Mouse (Mus musculus): ENCODE results near the gene Zfp14. TPM values are rescaled to one million over a fixed set of nuclear protein-coding genes. Genes with fewer than 3 reads are reported as not detected.
A peak's percentile ranks its signal among the peaks of the same experiment; 100 is the strongest.

Gene Zfp14
- polyA plus RNA-seq, 3 experiments from 2014 or later, result 4.4 to 7.2 (median 5.8) TPM

- no peak for ATAC-seq
These were observed 23.8 kb downstream of the Zfp14 start for GRCm38 (mm10) chr7:30027331-30027730.

- no peak for ATAC-seq
These were observed 25.8 kb downstream of the Zfp14 start for GRCm38 (mm10) chr7:30025358-30025757.

GRCm38 (mm10) chr7:30023800-30024199 is 27.4 kb downstream of the Zfp14 start:
- no peak for ATAC-seq

GRCm38 (mm10) chr7:30023324-30023723 is 27.9 kb downstream of the Zfp14 start:
- ATAC-seq, result no peak

- ATAC-seq, result no peak
These were observed 31.6 kb downstream of the Zfp14 start for GRCm38 (mm10) chr7:30019543-30019942.

- no peak for ATAC-seq
These were observed 34.0 kb downstream of the Zfp14 start for GRCm38 (mm10) chr7:30017226-30017625.

GRCm38 (mm10) chr7:30012956-30013363 is 38.2 kb downstream of the Zfp14 start:
- ATAC-seq, result peak; percentile 68

- ATAC-seq, result no peak
These were observed 40.5 kb downstream of the Zfp14 start for GRCm38 (mm10) chr7:30010551-30011195.

- no peak for ATAC-seq
These were observed 41.7 kb downstream of the Zfp14 start for GRCm38 (mm10) chr7:30009321-30010085.

GRCm38 (mm10) chr7:30008020-30008690 is 43.0 kb downstream of the Zfp14 start:
- no peak for ATAC-seq

- no peak for ATAC-seq
These were observed 43.6 kb downstream of the Zfp14 start for GRCm38 (mm10) chr7:30007601-30008000.

- no peak for ATAC-seq
These were observed 50.6 kb downstream of the Zfp14 start for GRCm38 (mm10) chr7:30000601-30001000.

- no peak for ATAC-seq
These were observed 56.0 kb downstream of the Zfp14 start for GRCm38 (mm10) chr7:29995134-29995533.

- ATAC-seq, result no peak
These were observed 57.8 kb downstream of the Zfp14 start for GRCm38 (mm10) chr7:29993340-29993739.

- no peak for ATAC-seq
These were observed 58.5 kb downstream of the Zfp14 start for GRCm38 (mm10) chr7:29992698-29993097.

- no peak for ATAC-seq
These were observed 62.1 kb downstream of the Zfp14 start for GRCm38 (mm10) chr7:29989031-29989430.

GRCm38 (mm10) chr7:29987551-29987950 is 63.6 kb downstream of the Zfp14 start:
- ATAC-seq, result no peak

Other genes starting within 250 kb of the Zfp14 start
- gene Zfp790, start 235.3 kb downstream of the Zfp14 start, polyA plus RNA-seq (2017; shearing (Covaris generic)), result 10 to 100 TPM; 16.3 to 19.1 (median 16.9) TPM
- 1 to 10 TPM; 3.5 to 6.8 (median 4.8) TPM for gene Zfp940, start 197.7 kb downstream of the Zfp14 start, polyA plus RNA-seq (2017; shearing (Covaris generic))
- gene Zfp420, start 191.4 kb downstream of the Zfp14 start, polyA plus RNA-seq (2017; shearing (Covaris generic)), result 1 to 10 TPM; 2.7 to 9.2 (median 8.2) TPM
- 1 to 10 TPM; 5.8 to 8.4 (median 7.1) TPM for gene Zfp27, start 144.8 kb downstream of the Zfp14 start, polyA plus RNA-seq (2017; shearing (Covaris generic))
- 1 to 10 TPM in 1 of 3 experiments, under 1 TPM in 2; 0.63 to 1.0 (median 0.80) TPM for gene Zfp383, start 143.2 kb downstream of the Zfp14 start, polyA plus RNA-seq (2017; shearing (Covaris generic))
- 1 to 10 TPM; 3.8 to 4.7 (median 4.6) TPM for gene Zfp74, start 97.3 kb downstream of the Zfp14 start, polyA plus RNA-seq (2017; shearing (Covaris generic))
- gene Zfp568, start 67.4 kb downstream of the Zfp14 start, polyA plus RNA-seq (2017; shearing (Covaris generic)), result 1 to 10 TPM; 1.8 to 2.0 (median 2.0) TPM
- 10 to 100 TPM in 1 of 3 experiments, 1 to 10 TPM in 2; 4.6 to 10.9 (median 5.9) TPM for gene Zfp82, start 21.5 kb upstream of the Zfp14 start, polyA plus RNA-seq (2017; shearing (Covaris generic))
- 1 to 10 TPM in 2 of 3 experiments, under 1 TPM in 1; 0.87 to 3.9 (median 1.7) TPM for gene Gm26920, start 39.0 kb upstream of the Zfp14 start, polyA plus RNA-seq (2017; shearing (Covaris generic))
- gene Zfp566, start 39.1 kb upstream of the Zfp14 start, polyA plus RNA-seq (2017; shearing (Covaris generic)), result 10 to 100 TPM in 2 of 3 experiments, 1 to 10 TPM in 1; 7.2 to 14.5 (median 10.9) TPM
- gene Zfp260, start 43.4 kb upstream of the Zfp14 start, polyA plus RNA-seq (2017; shearing (Covaris generic)), result 10 to 100 TPM; 59.7 to 83.0 (median 70.5) TPM
- 10 to 100 TPM; 10.2 to 15.5 (median 15.1) TPM for gene Zfp382, start 70.6 kb upstream of the Zfp14 start, polyA plus RNA-seq (2017; shearing (Covaris generic))
- 10 to 100 TPM; 12.9 to 20.8 (median 13.5) TPM for gene Zfp146, start 118.4 kb upstream of the Zfp14 start, polyA plus RNA-seq (2017; shearing (Covaris generic))
- 1 to 10 TPM; 2.3 to 3.5 (median 3.3) TPM for gene Cox7a1, start 132.8 kb upstream of the Zfp14 start, polyA plus RNA-seq (2017; shearing (Covaris generic))
- 10 to 100 TPM; 66.6 to 74.8 (median 71.1) TPM for gene Capns1, start 147.4 kb upstream of the Zfp14 start, polyA plus RNA-seq (2017; shearing (Covaris generic))
- gene Polr2i, start 180.6 kb upstream of the Zfp14 start, polyA plus RNA-seq (2017; shearing (Covaris generic)), result 10 to 100 TPM; 51.0 to 54.5 (median 54.2) TPM
- gene Tbcb, start 180.9 kb upstream of the Zfp14 start, polyA plus RNA-seq (2017; shearing (Covaris generic)), result 100 to 1,000 TPM in 2 of 3 experiments, 10 to 100 TPM in 1; 95.8 to 156 (median 120) TPM
- not detected for gene Ovol3, start 184.3 kb upstream of the Zfp14 start, polyA plus RNA-seq (2017; shearing (Covaris generic))
- under 1 TPM; 0.26 to 0.70 (median 0.26) TPM for gene Thap8, start 228.7 kb upstream of the Zfp14 start, polyA plus RNA-seq (2017; shearing (Covaris generic))
- 1 to 10 TPM; 1.5 to 5.3 (median 1.5) TPM for gene Wdr62, start 229.0 kb upstream of the Zfp14 start, polyA plus RNA-seq (2017; shearing (Covaris generic))
- 1 to 10 TPM; 3.6 to 7.0 (median 5.8) TPM for gene Clip3, start 240.3 kb upstream of the Zfp14 start, polyA plus RNA-seq (2017; shearing (Covaris generic))